Mouse (Mus musculus): ENCODE measurements around the gene Unc93b1.

- TF ChIP-seq CTCF (IDR thresholded peaks at IDR 0.05; ENCODE audit: insufficient read depth, low read length) (no peak), POLR2A (IDR thresholded peaks at IDR 0.05; ENCODE audit: borderline replicate concordance, extremely low read depth, low read depth, low read length) (no peak)
Measured at GRCm38 (mm10) chr19:3913692-3914091, 21.3 kb upstream of the Unc93b1 start.
